Mouse (Mus musculus) hindbrain, embryonic 10.5 days (tissue): ENCODE measurements around the gene Rpn1. TPM values are rescaled to one million over a fixed set of nuclear protein-coding genes. Genes with fewer than 3 reads are reported as not detected.
A peak's percentile ranks its signal among the peaks of the same experiment; 100 is the strongest.

Experiments used
- DNase-seq: peaks from one replicate; pipeline ENCODE4 v3.0.0-alpha.2; 2017; ENCODE audit warnings: low spot score
- H3K27ac ChIP-seq: fragments of 300-500 bp; sonication (generic); 2 replicates; pipeline ENCODE4 v1.5.1; 2016; ENCODE audit warnings: mild to moderate bottlenecking, moderate library complexity
- H3K27me3 ChIP-seq: fragments of 300-500 bp; sonication (generic); 2 replicates; pipeline ENCODE4 v1.6.1; 2016; ENCODE audit warnings: mild to moderate bottlenecking; ENCODE audit not compliant: poor library complexity, insufficient read depth, severe bottlenecking
- H3K36me3 ChIP-seq: fragments of 300-500 bp; sonication (generic); 2 replicates; pipeline ENCODE4 v1.6.1; 2016; ENCODE audit warnings: mild to moderate bottlenecking, moderate library complexity
- H3K4me1 ChIP-seq: fragments of 300-500 bp; sonication (generic); replicated peaks from 2 replicates; pipeline ENCODE4 v1.6.1; 2016; ENCODE audit warnings: mild to moderate bottlenecking
- H3K4me3 ChIP-seq: fragments of 300-500 bp; sonication (generic); 2 replicates; pipeline ENCODE4 v1.5.1; 2016; ENCODE audit warnings: mild to moderate bottlenecking, moderate library complexity
- H3K9me3 ChIP-seq: fragments of 300-500 bp; sonication (generic); 2 replicates; pipeline ENCODE4 v1.6.1; 2016; ENCODE audit warnings: mild to moderate bottlenecking, moderate library complexity
- WGBS: fragments of 180-500 bp; shearing (Covaris S2); methylation state at CpG from one replicate; pipeline ENCODE4 v1.1.7; 2016; 5-methylcytosine and 5-hydroxymethylcytosine counted together
- polyA plus RNA-seq: library from polyadenylated mRNA; unstranded; fragments of >200 nt; fragmentation: Nextera tagmentation; extraction: Ambion mirVana; gene quantifications from 2 replicates; pipeline ENCODE4 v1.2.1, GENCODE M21; 2016

Gene Rpn1
- polyA plus RNA-seq, 1 experiment from 2014 or later = 277 TPM

- WGBS = 76% methylated on average over 5 of the region's 5 CpGs
- DNase-seq = no peak
- Histone ChIP-seq H3K4me1 (0 out of 2 replicates have a peak, but pooled peaks cover 4% of the 10 kb centered on the region), H3K9me3 (no peaks in the 10 kb centered on the region), H3K4me3 (no peak overlapping the region), H3K27me3 (peaks cover 9% of the 10 kb centered on the region; the same call in 1 of the 2 replicates), H3K27ac (no peak overlapping the region), H3K36me3 (no peaks in the 10 kb centered on the region)
Measured at GRCm38 (mm10) chr6:88071216-88071615, 13.1 kb upstream of the Rpn1 start.

- Histone ChIP-seq H3K27me3 (peaks cover 27% of the 10 kb centered on the region), H3K4me1 (0 out of 2 replicates have a peak, but pooled peaks cover 4% of the 10 kb centered on the region), H3K27ac (peak overlapping the region; percentile 93), H3K4me3 (peak overlapping the region; percentile 60), H3K9me3 (no peaks in the 10 kb centered on the region), H3K36me3 (no peaks in the 10 kb centered on the region)
- 5% methylated on average over 32 of the region's 32 CpGs for WGBS
- DNase-seq = peak; percentile 96
Measured at GRCm38 (mm10) chr6:88074752-88075554, 9.3 kb upstream of the Rpn1 start.

GRCm38 (mm10) chr6:88075960-88076517 lies 8.2 kb upstream of the Rpn1 start:
- H3K9me3 ChIP-seq = no peaks in the 10 kb centered on the region
- H3K27me3 ChIP-seq = peaks cover 36% of the 10 kb centered on the region
- DNase-seq = no peak
- H3K4me1 ChIP-seq = 0 out of 2 replicates have a peak, but pooled peaks cover 4% of the 10 kb centered on the region
- H3K27ac ChIP-seq = no peak overlapping the region
- no peaks in the 10 kb centered on the region for H3K36me3 ChIP-seq
- 84% methylated on average over 1 of the region's 1 CpGs for WGBS
- H3K4me3 ChIP-seq = no peak overlapping the region

GRCm38 (mm10) chr6:88083095-88083494 lies 1.2 kb upstream of the Rpn1 start:
- WGBS = 87% methylated on average over 7 of the region's 7 CpGs
- Histone ChIP-seq H3K27me3 (peaks cover 28% of the 10 kb centered on the region), H3K27ac (no peak overlapping the region), H3K9me3 (no peaks in the 10 kb centered on the region), H3K36me3 (peaks cover 8% of the 10 kb centered on the region), H3K4me3 (no peak overlapping the region), H3K4me1 (peaks cover 29% of the 10 kb centered on the region)
- DNase-seq = no peak

GRCm38 (mm10) chr6:88083672-88084071 lies 610 bp upstream of the Rpn1 start:
- Histone ChIP-seq H3K4me1 (peaks cover 29% of the 10 kb centered on the region), H3K9me3 (no peaks in the 10 kb centered on the region), H3K4me3 (peak overlapping the region; percentile 92), H3K27ac (peak overlapping the region; percentile 94), H3K27me3 (peaks cover 25% of the 10 kb centered on the region), H3K36me3 (peaks cover 14% of the 10 kb centered on the region)
- DNase-seq = no peak
- 67% methylated on average over 3 of the region's 3 CpGs for WGBS

- H3K4me1 ChIP-seq = peaks cover 25% of the 10 kb centered on the region
- WGBS = 86% methylated on average over 1 of the region's 1 CpGs
Measured at GRCm38 (mm10) chr6:88088971-88089370, 4.7 kb downstream of the Rpn1 start.

GRCm38 (mm10) chr6:88095377-88095776 lies 11.1 kb downstream of the Rpn1 start:
- Histone ChIP-seq H3K4me1 (no peaks in the 10 kb centered on the region), H3K27ac (no peak overlapping the region), H3K27me3 (no peaks in the 10 kb centered on the region), H3K36me3 (peaks cover 100% of the 10 kb centered on the region), H3K9me3 (no peaks in the 10 kb centered on the region), H3K4me3 (no peak overlapping the region)
- 94% methylated on average over 7 of the region's 7 CpGs for WGBS
- no peak for DNase-seq

More at GRCm38 (mm10) chr6:88088971-88089370, 4.7 kb downstream of the Rpn1 start:
- no peak for DNase-seq
- Histone ChIP-seq H3K4me3 (no peak overlapping the region), H3K27ac (no peak overlapping the region), H3K36me3 (peaks cover 67% of the 10 kb centered on the region), H3K27me3 (no peaks in the 10 kb centered on the region), H3K9me3 (no peaks in the 10 kb centered on the region)

- H3K27me3 ChIP-seq = no peaks in the 10 kb centered on the region
- H3K36me3 ChIP-seq = peaks cover 78% of the 10 kb centered on the region
- 96% methylated on average over 6 of the region's 6 CpGs for WGBS
Measured at GRCm38 (mm10) chr6:88102096-88102495, 17.8 kb downstream of the Rpn1 start.

GRCm38 (mm10) chr6:88105783-88106611 lies 21.7 kb downstream of the Rpn1 start:
- Histone ChIP-seq H3K9me3 (no peaks in the 10 kb centered on the region), H3K4me3 (peak overlapping the region; percentile 36), H3K27me3 (no peaks in the 10 kb centered on the region; the same call in 1 of the 2 replicates), H3K27ac (peak overlapping the region; percentile 88), H3K4me1 (peaks cover 13% of the 10 kb centered on the region), H3K36me3 (peaks cover 39% of the 10 kb centered on the region)
- WGBS = 10% methylated on average over 32 of the region's 32 CpGs
- peak; percentile 95 for DNase-seq

More at GRCm38 (mm10) chr6:88102096-88102495, 17.8 kb downstream of the Rpn1 start:
- Histone ChIP-seq H3K9me3 (no peaks in the 10 kb centered on the region), H3K27ac (no peak overlapping the region), H3K4me3 (no peak overlapping the region), H3K4me1 (peaks cover 13% of the 10 kb centered on the region)
- no peak for DNase-seq

GRCm38 (mm10) chr6:88106612-88107123 lies 22.4 kb downstream of the Rpn1 start:
- Histone ChIP-seq H3K36me3 (peaks cover 32% of the 10 kb centered on the region), H3K4me1 (peaks cover 13% of the 10 kb centered on the region), H3K4me3 (peak overlapping the region; percentile 36; the same call in 1 of the 2 replicates), H3K27ac (peak overlapping the region; percentile 88), H3K27me3 (no peaks in the 10 kb centered on the region; the same call in 1 of the 2 replicates), H3K9me3 (no peaks in the 10 kb centered on the region)
- DNase-seq = no peak
- WGBS = 96% methylated on average over 12 of the region's 12 CpGs

GRCm38 (mm10) chr6:88107661-88108535 lies 23.6 kb downstream of the Rpn1 start:
- Histone ChIP-seq H3K36me3 (peaks cover 20% of the 10 kb centered on the region), H3K27ac (no peak overlapping the region), H3K4me3 (no peak overlapping the region), H3K9me3 (no peaks in the 10 kb centered on the region), H3K27me3 (no peaks in the 10 kb centered on the region; the same call in 1 of the 2 replicates), H3K4me1 (peaks cover 15% of the 10 kb centered on the region)
- 89% methylated on average over 10 of the region's 10 CpGs for WGBS
- no peak for DNase-seq
